Mouse (Mus musculus) thymus, adult 2 months (tissue): ENCODE measurements around the gene Pcna.

Experiments used
- CTCF ChIP-seq: fragments of 200-500 bp; IDR thresholded peaks from 2 replicates; pipeline ENCODE4 v1.5.1; 2012; ENCODE audit warnings: mild to moderate bottlenecking, control low read depth, low read length, moderate library complexity, borderline replicate concordance; ENCODE audit not compliant: control insufficient read depth, poor library complexity, insufficient read depth; ENCODE audit errors: extremely low read depth
- POLR2A ChIP-seq: fragments of 200-500 bp; IDR thresholded peaks from 2 replicates; pipeline ENCODE4 v1.6.1; 2012; ENCODE audit warnings: mild to moderate bottlenecking, low read length, control low read depth, moderate library complexity; ENCODE audit not compliant: control insufficient read depth, poor library complexity, insufficient read depth; ENCODE audit errors: extremely low read depth

DNA sequence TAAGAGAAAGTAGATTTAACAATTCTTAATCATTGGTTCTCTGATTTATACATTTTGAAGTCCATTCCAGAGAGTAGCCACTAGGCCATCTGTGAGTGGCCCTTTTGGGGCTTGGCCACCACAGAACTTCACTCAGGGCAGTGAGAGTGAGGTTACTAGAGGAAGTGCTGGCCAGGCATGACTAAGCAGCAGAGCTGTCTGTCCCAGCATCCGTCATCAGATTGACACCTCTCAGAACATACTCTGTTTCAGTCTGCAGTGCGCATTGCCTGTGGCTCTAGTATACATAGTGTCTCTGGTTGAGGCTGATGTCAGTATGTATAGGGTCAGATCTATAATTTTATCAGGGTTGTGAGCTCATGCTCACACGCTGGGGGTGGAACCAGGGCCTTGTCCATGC lies 16.1 kb upstream of the Pcna start:
- TF ChIP-seq POLR2A (no peak), CTCF (no peak)
